Mouse (Mus musculus) CH12.LX (cell line): ENCODE measurements around the gene Cenpu. TPM values are rescaled to one million over a fixed set of nuclear protein-coding genes. Genes with fewer than 3 reads are reported as not detected.

Source experiments
- DNase-seq: peaks from one replicate; pipeline ENCODE4 v3.0.0-alpha.2; 2013; ENCODE audit errors: extremely low read depth
- H3K27ac ChIP-seq: 2 replicates; pipeline ENCODE4 v1.5.1; 2012; ENCODE audit warnings: low read depth, mild to moderate bottlenecking, control low read depth, moderate library complexity; ENCODE audit not compliant: insufficient read depth
- H3K27me3 ChIP-seq: replicated peaks from 2 replicates; pipeline ENCODE3; 2012; ENCODE audit warnings: inconsistent platforms
- H3K36me3 ChIP-seq, 2 experiments: replicated peaks in 1 of 2; 2 replicates each; pipeline versions ENCODE3 to v1.6.1; 2012; ENCODE audit warnings: inconsistent platforms in 1 of 2, low read length in 1 of 2, mild to moderate bottlenecking in 1 of 2, mixed read lengths in 1 of 2, moderate library complexity in 1 of 2; ENCODE audit not compliant: control insufficient read depth in 1 of 2, insufficient read depth in 1 of 2
- H3K4me1 ChIP-seq, 2 experiments: 2 replicates each; pipeline ENCODE4 v1.6.1; 2012; ENCODE audit warnings: inconsistent platforms in 1 of 2, moderate library complexity in 1 of 2; ENCODE audit not compliant: insufficient read depth in 2 of 2, control insufficient read depth in 1 of 2
- H3K4me2 ChIP-seq: 2 replicates; pipeline ENCODE4 v1.6.1; 2012; ENCODE audit warnings: low read depth, mild to moderate bottlenecking, control low read depth; ENCODE audit not compliant: poor library complexity, insufficient read depth, severe bottlenecking
- H3K4me3 ChIP-seq, 3 experiments: fragments of 150-350 bp in 1 of 3; sonication (generic) in 1 of 3; replicated peaks in 1 of 3; 2 replicates each; pipeline versions ENCODE3 to v1.5.1; 2011 to 2012; ENCODE audit warnings: low read depth in 2 of 3, low read length in 2 of 3, mild to moderate bottlenecking in 2 of 3, moderate library complexity in 2 of 3, control low read depth in 1 of 3, improper control_type of control experiment in 1 of 3, inconsistent platforms in 1 of 3, mixed read lengths in 1 of 3; ENCODE audit not compliant: poor library complexity in 1 of 3
- H3K79me2 ChIP-seq: replicated peaks from 2 replicates; pipeline ENCODE4 v1.6.1; 2012; ENCODE audit warnings: mild to moderate bottlenecking, moderate library complexity; ENCODE audit not compliant: control insufficient read depth, poor library complexity, insufficient read depth, severe bottlenecking; ENCODE audit errors: extremely low read depth
- H3K9ac ChIP-seq: 2 replicates; pipeline ENCODE4 v1.6.1; 2012; ENCODE audit warnings: low read depth, mild to moderate bottlenecking, control low read depth, moderate library complexity; ENCODE audit not compliant: insufficient read depth
- H3K9me3 ChIP-seq: replicated peaks from 2 replicates; pipeline ENCODE3; 2012; ENCODE audit warnings: low read length, inconsistent platforms, mixed read lengths
- BHLHE40 ChIP-seq: IDR thresholded peaks from 2 replicates; pipeline ENCODE4 v1.6.1; 2011; ENCODE audit warnings: mild to moderate bottlenecking, low read depth, low read length, improper control_type of control experiment
- CHD1 ChIP-seq: IDR thresholded peaks from 2 replicates; pipeline ENCODE4 v1.6.1; 2012; ENCODE audit warnings: low read depth, low read length, improper control_type of control experiment, inconsistent platforms
- CHD2 ChIP-seq: IDR thresholded peaks from 2 replicates; pipeline ENCODE4 v1.6.1; 2011; ENCODE audit warnings: low read length, improper control_type of control experiment
- CTCF ChIP-seq, 2 experiments: IDR thresholded peaks in 1 of 2; conservative IDR thresholded peaks in 1 of 2; 2 replicates each; pipeline ENCODE4 v1.5.1; 2011 to 2012; ENCODE audit warnings: low read depth in 2 of 2, low read length in 2 of 2, improper control_type of control experiment in 1 of 2, inconsistent platforms in 1 of 2, mild to moderate bottlenecking in 1 of 2, moderate library complexity in 1 of 2
- E2F4 ChIP-seq: IDR thresholded peaks from 2 replicates; pipeline ENCODE4 v1.6.1; 2011; ENCODE audit warnings: low read depth, low read length, improper control_type of control experiment; ENCODE audit not compliant: insufficient replicate concordance
- ELF1 ChIP-seq: IDR thresholded peaks from 2 replicates; pipeline ENCODE4 v1.6.1; 2014; ENCODE audit warnings: low read depth, mild to moderate bottlenecking, inconsistent platforms, low read length, improper control_type of control experiment
- EP300 ChIP-seq: IDR thresholded peaks from 2 replicates; pipeline ENCODE4 v1.6.1; 2011; ENCODE audit warnings: low read length, improper control_type of control experiment
- ETS1 ChIP-seq: conservative IDR thresholded peaks from 2 replicates; pipeline ENCODE4 v1.6.1; 2012; ENCODE audit warnings: low read depth, mild to moderate bottlenecking, inconsistent platforms, low read length, improper control_type of control experiment, moderate library complexity
- GABPA ChIP-seq: IDR thresholded peaks from 2 replicates; pipeline ENCODE4 v1.6.1; 2012; ENCODE audit warnings: low read depth, low read length, improper control_type of control experiment, inconsistent platforms; ENCODE audit not compliant: insufficient replicate concordance
- HCFC1 ChIP-seq: IDR thresholded peaks from 2 replicates; pipeline ENCODE4 v1.6.1; 2012; ENCODE audit warnings: low read depth, mild to moderate bottlenecking, inconsistent platforms, low read length, improper control_type of control experiment
- IRF4 ChIP-seq: IDR thresholded peaks from 2 replicates; pipeline ENCODE4 v1.6.1; 2014; ENCODE audit warnings: low read depth, mild to moderate bottlenecking, inconsistent platforms, low read length, improper control_type of control experiment
- JUN ChIP-seq: IDR thresholded peaks from 2 replicates; pipeline ENCODE4 v1.6.1; 2011; ENCODE audit warnings: low read depth, mild to moderate bottlenecking, low read length, improper control_type of control experiment, moderate library complexity; ENCODE audit not compliant: insufficient read depth
- JUND ChIP-seq: conservative IDR thresholded peaks from 2 replicates; pipeline ENCODE4 v1.6.1; 2011; ENCODE audit warnings: low read depth, low read length, improper control_type of control experiment
- KAT2A ChIP-seq: IDR thresholded peaks from 2 replicates; pipeline ENCODE4 v1.6.1; 2012; ENCODE audit warnings: low read length, improper control_type of control experiment, inconsistent platforms; ENCODE audit not compliant: insufficient replicate concordance
- MAFK ChIP-seq: IDR thresholded peaks from 2 replicates; pipeline ENCODE4 v1.6.1; 2011; ENCODE audit warnings: low read length, improper control_type of control experiment; ENCODE audit not compliant: insufficient replicate concordance
- MAX ChIP-seq: IDR thresholded peaks from 2 replicates; pipeline ENCODE4 v1.6.1; 2011; ENCODE audit warnings: low read length, improper control_type of control experiment
- MAZ ChIP-seq: IDR thresholded peaks from 2 replicates; pipeline ENCODE4 v1.6.1; 2012; ENCODE audit warnings: low read depth, mild to moderate bottlenecking, inconsistent platforms, low read length, improper control_type of control experiment, moderate library complexity
- MEF2A ChIP-seq: IDR thresholded peaks from 2 replicates; pipeline ENCODE4 v1.6.1; 2014; ENCODE audit warnings: low read depth, mild to moderate bottlenecking, inconsistent platforms, low read length, improper control_type of control experiment, borderline replicate concordance
- MXI1 ChIP-seq: IDR thresholded peaks from 2 replicates; pipeline ENCODE4 v1.6.1; 2011; ENCODE audit warnings: mild to moderate bottlenecking, low read depth, low read length, improper control_type of control experiment
- MYC ChIP-seq: IDR thresholded peaks from 2 replicates; pipeline ENCODE4 v1.6.1; 2011; ENCODE audit warnings: low read depth, mild to moderate bottlenecking, improper control_type of control experiment, low read length
- NELFE ChIP-seq: IDR thresholded peaks from 2 replicates; pipeline ENCODE4 v1.6.1; 2011; ENCODE audit warnings: low read depth, low read length, improper control_type of control experiment
- NRF1 ChIP-seq: IDR thresholded peaks from 2 replicates; pipeline ENCODE4 v1.6.1; 2014; ENCODE audit warnings: low read depth, mild to moderate bottlenecking, inconsistent platforms, low read length, improper control_type of control experiment, moderate library complexity
- PAX5 ChIP-seq: IDR thresholded peaks from 2 replicates; pipeline ENCODE4 v1.6.1; 2012; ENCODE audit warnings: low read length, inconsistent platforms, mixed read lengths
- POLR2A ChIP-seq: IDR thresholded peaks from 2 replicates; pipeline ENCODE4 v1.6.1; 2011; ENCODE audit warnings: low read depth, mild to moderate bottlenecking, improper control_type of control experiment, low read length
- POLR2AphosphoS2 ChIP-seq: IDR thresholded peaks from 2 replicates; pipeline ENCODE4 v1.6.1; 2011; ENCODE audit warnings: low read depth, low read length, improper control_type of control experiment
- RAD21 ChIP-seq: IDR thresholded peaks from 2 replicates; pipeline ENCODE4 v1.6.1; 2011; ENCODE audit warnings: low read depth, mild to moderate bottlenecking, low read length, improper control_type of control experiment, moderate library complexity
- RCOR1 ChIP-seq: conservative IDR thresholded peaks from 2 replicates; pipeline ENCODE4 v1.6.1; 2012; ENCODE audit warnings: low read depth, mild to moderate bottlenecking, inconsistent platforms, low read length, improper control_type of control experiment
- SIN3A ChIP-seq: IDR thresholded peaks from 2 replicates; pipeline ENCODE4 v1.6.1; 2012; ENCODE audit warnings: low read length, improper control_type of control experiment, inconsistent platforms
- SMC3 ChIP-seq: IDR thresholded peaks from 2 replicates; pipeline ENCODE4 v1.6.1; 2011; ENCODE audit warnings: low read depth, low read length, improper control_type of control experiment
- TBP ChIP-seq: conservative IDR thresholded peaks from 2 replicates; pipeline ENCODE4 v1.6.1; 2011; ENCODE audit warnings: low read depth, low read length, improper control_type of control experiment
- TCF12 ChIP-seq: IDR thresholded peaks from 2 replicates; pipeline ENCODE4 v1.6.1; 2014; ENCODE audit warnings: low read depth, mild to moderate bottlenecking, inconsistent platforms, low read length, improper control_type of control experiment
- UBTF ChIP-seq: IDR thresholded peaks from 2 replicates; pipeline ENCODE4 v1.6.1; 2012; ENCODE audit warnings: low read depth, mild to moderate bottlenecking, inconsistent platforms, low read length, improper control_type of control experiment, moderate library complexity
- USF1 ChIP-seq: IDR thresholded peaks from 2 replicates; pipeline ENCODE4 v1.6.1; 2014; ENCODE audit warnings: low read depth, mild to moderate bottlenecking, inconsistent platforms, low read length, improper control_type of control experiment
- USF2 ChIP-seq: conservative IDR thresholded peaks from 2 replicates; pipeline ENCODE4 v1.6.1; 2011; ENCODE audit warnings: low read depth, low read length, improper control_type of control experiment
- ZC3H11A ChIP-seq: IDR thresholded peaks from 2 replicates; pipeline ENCODE4 v1.6.1; 2012; ENCODE audit warnings: low read depth, mild to moderate bottlenecking, inconsistent platforms, low read length, improper control_type of control experiment
- ZKSCAN1 ChIP-seq: IDR thresholded peaks from 2 replicates; pipeline ENCODE4 v1.6.1; 2012; ENCODE audit warnings: low read depth, inconsistent platforms, low read length, improper control_type of control experiment, borderline replicate concordance
- ZMIZ1 ChIP-seq: IDR thresholded peaks from 2 replicates; pipeline ENCODE4 v1.6.1; 2012; ENCODE audit warnings: low read depth, mild to moderate bottlenecking, inconsistent platforms, low read length, improper control_type of control experiment
- ZNF384 ChIP-seq: IDR thresholded peaks from 2 replicates; pipeline ENCODE4 v1.6.1; 2012; ENCODE audit warnings: low read depth, low read length, improper control_type of control experiment, inconsistent platforms
- dilution Hi-C: fragments of 300-500 bp; cut with MboI; formaldehyde crosslinking; loops from 2 replicates; pipeline ENCODE4 v1.14.3; 2020; ENCODE audit warnings: low sequenced_read_pairs; ENCODE audit not compliant: extremely low pct_unique_long_range_greater_than_20kb, extremely low pct_ligation_motif_present
- in situ Hi-C: fragments of 300-500 bp; cut with MboI; formaldehyde crosslinking; loops from 3 replicates; pipeline ENCODE4 v1.14.3; 2019; ENCODE audit warnings: low sequenced_read_pairs, low pct_ligation_motif_present, low pct_unique_long_range_greater_than_20kb, mixed read lengths
- polyA plus RNA-seq: library from polyadenylated mRNA; unstranded; fragments of >175 nt; gene quantifications from 2 replicates; pipeline ENCODE4 v1.2.1, GENCODE M21; 2012; ENCODE audit warnings: low read depth; ENCODE audit not compliant: insufficient read length
- total RNA-seq, 2 experiments: library from RNA; depleted of rRNA; stranded (reverse); fragments of 300-350 nt in 1 of 2; fragments of >200 nt in 1 of 2; gene quantifications; 2 replicates each; pipeline ENCODE4 v1.2.3; 2012 to 2014

Gene Cenpu
- total and polyA plus RNA-seq, 3 experiments: 7.8 to 27.7 (median 26.8) TPM

DNA sequence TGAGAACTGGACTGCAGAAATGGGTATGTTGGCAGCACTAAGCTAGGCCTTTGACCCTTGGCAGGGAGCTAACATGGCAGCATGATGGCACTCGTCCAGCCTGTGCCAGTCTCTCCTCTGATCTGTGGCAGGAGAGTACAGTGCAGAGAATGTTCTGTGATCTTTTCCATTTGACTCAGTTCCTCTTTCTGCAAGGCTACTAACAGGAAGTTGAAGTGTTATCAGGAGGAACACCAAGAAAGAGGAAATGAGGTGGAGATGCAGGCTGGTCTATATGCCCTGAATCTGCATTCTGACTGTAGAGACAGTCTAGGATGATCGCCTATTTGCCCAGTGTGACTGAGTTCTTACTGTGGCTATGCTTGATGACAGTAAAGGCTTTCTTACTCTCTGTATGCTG is 43.8 kb downstream of the Cenpu start:
- peak; percentile 89 for DNase-seq
- no peak overlapping the region for H3K9ac ChIP-seq
- no peaks in the 10 kb centered on the region for H3K9me3 ChIP-seq
- H3K4me1 ChIP-seq: peaks cover 13 to 20% of the 10 kb centered on the region in 2 experiments
- dilution Hi-C loops: no loop called here
- H3K4me2 ChIP-seq: no peak overlapping the region
- in situ Hi-C loops: no loop called here
- H3K27me3 ChIP-seq: no peaks in the 10 kb centered on the region
- TF ChIP-seq NRF1 (no peak), RAD21 (no peak; the same call in none of the 2 replicates), KAT2A (no peak), ZC3H11A (no peak), ZMIZ1 (no peak), TBP (peak; percentile 53; the same call in 1 of the 2 replicates), MYC (no peak; the same call in 1 of the 2 replicates), USF2 (no peak), MXI1 (no peak), MAZ (no peak), MAX (no peak), ELF1 (peak; percentile 81), UBTF (no peak), MEF2A (peak; percentile 64), PAX5 (no peak), POLR2AphosphoS2 (no peak), POLR2A (peak; percentile 46; the same call in 1 of the 2 replicates), JUND (peak; percentile 91), MAFK (no peak), USF1 (no peak), TCF12 (peak; percentile 50), CHD2 (peak; percentile 47; the same call in 1 of the 2 replicates), IRF4 (peak; percentile 98), ZKSCAN1 (no peak), EP300 (peak; percentile 99), SIN3A (0 out of 2 replicates have a peak, but pooled peaks have one; percentile 1), HCFC1 (peak; percentile 59), E2F4 (no peak), GABPA (no peak), JUN (peak; percentile 49), CHD1 (no peak), CTCF (conservative IDR thresholded peaks at IDR 0.05 in 1 of 2, IDR thresholded peaks at IDR 0.05 in 1 of 2; ENCODE audit: low read depth in 2 of 2, low read length in 2 of 2) (no peak), ZNF384 (no peak), BHLHE40 (peak; percentile 85), SMC3 (no peak), RCOR1 (0 out of 2 replicates have a peak, but pooled peaks have one; percentile 21), ETS1 (peak; percentile 63), NELFE (no peak)
- peak overlapping the region; percentile 45 for H3K27ac ChIP-seq
- H3K79me2 ChIP-seq: no peaks in the 10 kb centered on the region
- H3K36me3 ChIP-seq: peaks cover 21 to 57% of the 10 kb centered on the region in 2 experiments
- H3K4me3 ChIP-seq: no peak overlapping the region
